8 mouse cellular contexts compared by ENCODE assay signal in the genomic region with DNA sequence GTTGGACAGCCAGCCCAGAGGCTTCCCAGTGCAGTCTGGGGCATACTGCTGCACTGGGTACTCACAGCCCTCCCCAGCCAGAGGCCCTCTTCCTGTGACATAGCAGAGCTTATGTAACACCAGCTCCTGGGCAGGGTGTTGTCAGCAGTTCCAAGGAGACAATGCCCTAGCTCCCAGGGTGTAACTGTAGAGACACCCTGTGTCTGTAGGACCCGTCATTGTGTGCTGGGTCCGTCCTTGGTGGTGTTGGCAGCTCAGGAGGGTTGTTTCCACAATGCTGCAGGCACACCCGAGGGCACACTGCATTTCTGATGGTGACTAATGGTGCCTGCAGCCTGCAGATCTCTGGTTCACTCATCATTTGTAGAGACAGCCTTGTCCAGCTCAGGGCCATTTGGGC. TPM values are rescaled to one million over a fixed set of nuclear protein-coding genes. Genes with fewer than 3 reads are reported as not detected.
DNase-seq lines count a peak whose midpoint lies in the region; ATAC-seq and TF ChIP-seq lines count a peak whose summit lies in the region.

No protein-coding gene starts in this region.

- no peaks in the 10 kb centered on the region for H3K9me3 ChIP-seq in embryonic facial prominence, embryonic 14.5 days (ENCODE audit: control insufficient read depth, low read length)
- no peaks in the 10 kb centered on the region for H3K9me3 ChIP-seq in lung, postnatal 0 days (ENCODE audit: low read length)

- no peak overlapping the region for H3K4me3 ChIP-seq in embryonic facial prominence, embryonic 14.5 days (ENCODE audit: low read depth, low read length)
- no peak overlapping the region for H3K4me3 ChIP-seq in lung, postnatal 0 days (ENCODE audit: low read depth, low read length)

- H3K9ac ChIP-seq in embryonic facial prominence, embryonic 14.5 days (ENCODE audit: low read depth, low read length) = no peak overlapping the region
- no peak overlapping the region for H3K9ac ChIP-seq in lung, postnatal 0 days (replicated peaks; ENCODE audit: low read depth)

- 0 out of 2 replicates have a peak, but pooled peaks have one; percentile 32 for TF ChIP-seq EP300 in lung, postnatal 0 days (IDR thresholded peaks at IDR 0.05)

- peak; percentile 58 for ATAC-seq in frontal cortex, adult (ENCODE audit: low TSS enrichment)
- ATAC-seq in embryonic facial prominence, embryonic 14.5 days (ENCODE audit: low read depth) = no peak
- ATAC-seq in lung, postnatal 0 days = peak; percentile 29

- no peak overlapping the region for H3K27ac ChIP-seq in embryonic facial prominence, embryonic 14.5 days (replicated peaks; ENCODE audit: low read depth, low read length)
- H3K27ac ChIP-seq in lung, postnatal 0 days (ENCODE audit: low read length) = peak overlapping the region; percentile 88; the same call in 1 of the 2 replicates

- no peaks in the 10 kb centered on the region for H3K27me3 ChIP-seq in embryonic facial prominence, embryonic 14.5 days (replicated peaks; ENCODE audit: control insufficient read depth, insufficient read depth, low read length)
- no peaks in the 10 kb centered on the region for H3K27me3 ChIP-seq in lung, postnatal 0 days (replicated peaks; ENCODE audit: insufficient read depth, low read length)

- H3K4me1 ChIP-seq in embryonic facial prominence, embryonic 14.5 days (ENCODE audit: control insufficient read depth, insufficient read depth, low read length) = peaks cover 31% of the 10 kb centered on the region
- peaks cover 42% of the 10 kb centered on the region for H3K4me1 ChIP-seq in lung, postnatal 0 days (ENCODE audit: insufficient read depth, low read depth, low read length)

- no peak for DNase-seq in frontal cortex, postnatal 36 days (ENCODE audit: low spot score in 2 of 2)
- peak; percentile 40 for DNase-seq in 416B (ENCODE audit: low read depth)
- DNase-seq in embryonic facial prominence, embryonic 14.5 days (ENCODE audit: low spot score) = peak; percentile 27
- peak; percentile 51 for DNase-seq in lung, postnatal 0 days (ENCODE audit: low spot score)
- no peak for DNase-seq in spleen, adult 18-20 months
- DNase-seq in layer of hippocampus, postnatal 36 days = no peak
- no peak for DNase-seq in layer of hippocampus, adult 9-11 months

- no peak overlapping the region for H3K4me2 ChIP-seq in embryonic facial prominence, embryonic 14.5 days (ENCODE audit: low read depth, low read length)
- no peak overlapping the region for H3K4me2 ChIP-seq in lung, postnatal 0 days (replicated peaks; ENCODE audit: low read depth, low read length)

- TF ChIP-seq CTCF in lung, postnatal 0 days (IDR thresholded peaks at IDR 0.05) = no peak

- no peaks in the 10 kb centered on the region for H3K36me3 ChIP-seq in embryonic facial prominence, embryonic 14.5 days (ENCODE audit: control insufficient read depth, insufficient read depth, low read length)
- H3K36me3 ChIP-seq in lung, postnatal 0 days (ENCODE audit: insufficient read depth, low read length) = no peaks in the 10 kb centered on the region

- 43% methylated on average over 3 of the region's 3 CpGs for WGBS in embryonic facial prominence, embryonic 14.5 days
- WGBS in lung, postnatal 0 days = 22% methylated on average over 3 of the region's 3 CpGs

RNA-seq across cellular contexts. Expression of gene Tpra1, which starts 24.8 kb away (rescaled TPM):
- 44.9 and 52.1 TPM in 2 replicates for polyA plus RNA-seq in embryonic facial prominence, embryonic 14.5 days (2014; fragmentation: Nextera tagmentation; extraction: Ambion mirVana)
- polyA plus RNA-seq in lung, postnatal 0 days (2015; fragmentation: Nextera tagmentation; extraction: Ambion mirVana) = 72.0 and 78.8 TPM in 2 replicates
- total RNA-seq in layer of hippocampus, postnatal 36 days (2021) = 10 to 100 TPM; 45.8 to 48.5 TPM

RNA-seq across cellular contexts. Expression of gene Mcm2, which starts 28.3 kb away (rescaled TPM):
- 94.6 and 117 TPM in 2 replicates for polyA plus RNA-seq in embryonic facial prominence, embryonic 14.5 days (2014; fragmentation: Nextera tagmentation; extraction: Ambion mirVana)
- polyA plus RNA-seq in lung, postnatal 0 days (2015; fragmentation: Nextera tagmentation; extraction: Ambion mirVana) = 14.5 and 15.3 TPM in 2 replicates
- total RNA-seq in layer of hippocampus, postnatal 36 days (2021) = 1 to 10 TPM; 4.5 to 5.1 TPM

RNA-seq across cellular contexts. Expression of gene Podxl2, which starts 52.0 kb away (rescaled TPM):
- 83.4 and 95.9 TPM in 2 replicates for polyA plus RNA-seq in embryonic facial prominence, embryonic 14.5 days (2014; fragmentation: Nextera tagmentation; extraction: Ambion mirVana)
- 19.1 and 25.2 TPM in 2 replicates for polyA plus RNA-seq in lung, postnatal 0 days (2015; fragmentation: Nextera tagmentation; extraction: Ambion mirVana)
- total RNA-seq in layer of hippocampus, postnatal 36 days (2021) = 100 to 1,000 TPM; 159 to 169 TPM

Comparison
In these comparisons a context has a peak if more than half of its experiments do, and no peak if none do; other contexts are left out.
1. DNase-seq: peak in 416B (single experiment), embryonic facial prominence, embryonic 14.5 days (single experiment) and lung, postnatal 0 days (single experiment); none in frontal cortex, postnatal 36 days (0 of 2), spleen, adult 18-20 months (0 of 2), layer of hippocampus, postnatal 36 days (0 of 2) and layer of hippocampus, adult 9-11 months (single experiment).